Mouse (Mus musculus): ENCODE results near the gene Kif23. TPM values are rescaled to one million over a fixed set of nuclear protein-coding genes. Genes with fewer than 3 reads are reported as not detected.

Gene Kif23
- polyA plus RNA-seq, 1 experiment = 3.0 TPM

DNA sequence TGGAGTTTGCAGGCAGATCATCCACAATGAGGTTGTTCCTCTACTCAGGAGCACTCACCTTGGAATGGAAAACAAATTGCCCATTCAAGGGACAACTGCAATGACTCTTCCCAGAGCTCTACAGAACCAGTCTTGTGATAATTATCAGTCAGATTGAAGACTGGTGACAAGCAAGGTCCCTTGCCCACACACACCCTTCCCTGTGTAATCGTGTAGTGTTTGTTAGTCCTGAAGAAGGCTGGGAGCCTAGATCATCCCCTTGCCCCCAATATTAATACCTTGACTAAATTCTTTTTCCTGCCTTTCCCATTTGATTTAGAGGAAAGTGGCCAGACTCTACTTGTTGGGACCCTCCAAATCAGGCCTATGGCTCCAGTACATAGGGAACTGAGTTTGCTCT is 36.9 kb downstream of the Kif23 start:
- Histone ChIP-seq H3K4me3 (replicated peaks; ENCODE audit: extremely low read depth, low read depth, low read length) (no peak overlapping the region), H3K4me1 (ENCODE audit: control insufficient read depth, insufficient read depth, low read length) (peaks cover 6% of the 10 kb centered on the region; the same call in 1 of the 2 replicates)
- TF ChIP-seq POLR2A (IDR thresholded peaks at IDR 0.05; ENCODE audit: borderline replicate concordance, extremely low read depth, low read depth, low read length) = no peak
- TF ChIP-seq CTCF (IDR thresholded peaks at IDR 0.05; ENCODE audit: insufficient read depth, low read length) = no peak
- 79% methylated on average over 1 of the region's 1 CpGs for WGBS
- DNase-seq = no peak

DNA sequence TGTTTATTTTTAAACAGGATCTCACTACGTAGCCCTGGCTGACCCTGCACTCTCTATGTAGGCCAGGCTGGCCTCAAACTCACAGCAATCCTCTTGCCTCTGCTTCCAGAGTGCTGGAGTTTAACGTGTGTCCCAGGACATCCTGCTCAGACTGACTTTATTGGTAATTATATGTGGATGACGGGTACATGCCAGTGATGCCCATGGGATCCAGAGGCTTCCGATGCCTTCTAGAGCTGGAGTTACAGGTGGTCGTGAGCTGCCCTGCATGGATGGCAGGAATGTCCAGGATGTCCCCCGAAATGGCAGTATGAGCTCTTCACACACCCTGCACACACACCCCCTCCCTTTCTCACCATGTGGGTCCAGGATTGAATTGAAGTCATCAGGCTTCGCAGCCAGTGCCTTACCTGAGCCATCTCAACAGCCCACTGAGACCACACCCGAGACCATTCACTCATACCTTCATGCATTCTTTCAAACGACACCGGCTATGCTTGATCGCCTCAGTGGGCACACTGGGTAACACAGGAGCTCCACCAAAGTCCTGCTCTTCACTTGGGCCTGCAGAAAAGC is 37.7 kb downstream of the Kif23 start:
- WGBS = 89% methylated on average over 11 of the region's 11 CpGs
- no peak for DNase-seq

DNA sequence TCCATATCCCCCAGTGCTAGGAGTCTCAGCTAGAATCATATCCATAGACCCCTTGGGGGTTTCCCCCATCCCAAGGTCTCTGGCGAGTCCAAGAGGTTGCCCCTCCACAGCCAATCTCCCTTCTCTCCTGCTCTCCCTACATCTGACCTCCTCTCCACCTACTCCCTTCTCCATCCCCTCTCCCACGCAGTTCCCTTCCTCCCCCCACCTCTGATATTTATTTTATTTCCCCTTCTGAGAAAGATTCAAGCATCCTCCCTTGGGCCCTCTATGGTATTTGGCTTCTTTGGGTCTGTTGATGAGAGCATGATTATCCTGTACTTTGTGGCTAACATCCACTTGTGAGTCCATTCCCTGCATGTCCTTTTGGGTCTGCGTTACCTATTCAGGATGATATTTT is 38.2 kb downstream of the Kif23 start:
- H3K4me1 ChIP-seq (ENCODE audit: control insufficient read depth, insufficient read depth, low read length) = peaks cover 2% of the 10 kb centered on the region; the same call in 1 of the 2 replicates
- TF ChIP-seq POLR2A (IDR thresholded peaks at IDR 0.05; ENCODE audit: borderline replicate concordance, extremely low read depth, low read depth, low read length) (no peak), CTCF (IDR thresholded peaks at IDR 0.05; ENCODE audit: insufficient read depth, low read length) (no peak)
- DNase-seq = no peak
- WGBS = 77% methylated on average over 3 of the region's 3 CpGs
- H3K4me3 ChIP-seq (replicated peaks; ENCODE audit: extremely low read depth, low read depth, low read length) = no peak overlapping the region

More for the DNA sequence above, 37.7 kb downstream of the Kif23 start:
- peaks cover 6% of the 10 kb centered on the region; the same call in 1 of the 2 replicates for H3K4me1 ChIP-seq (ENCODE audit: control insufficient read depth, insufficient read depth, low read length)
- no peak for TF ChIP-seq POLR2A (IDR thresholded peaks at IDR 0.05; ENCODE audit: borderline replicate concordance, extremely low read depth, low read depth, low read length)
- no peak for TF ChIP-seq CTCF (IDR thresholded peaks at IDR 0.05; ENCODE audit: insufficient read depth, low read length)
- no peak overlapping the region for H3K4me3 ChIP-seq (replicated peaks; ENCODE audit: extremely low read depth, low read depth, low read length)

DNA sequence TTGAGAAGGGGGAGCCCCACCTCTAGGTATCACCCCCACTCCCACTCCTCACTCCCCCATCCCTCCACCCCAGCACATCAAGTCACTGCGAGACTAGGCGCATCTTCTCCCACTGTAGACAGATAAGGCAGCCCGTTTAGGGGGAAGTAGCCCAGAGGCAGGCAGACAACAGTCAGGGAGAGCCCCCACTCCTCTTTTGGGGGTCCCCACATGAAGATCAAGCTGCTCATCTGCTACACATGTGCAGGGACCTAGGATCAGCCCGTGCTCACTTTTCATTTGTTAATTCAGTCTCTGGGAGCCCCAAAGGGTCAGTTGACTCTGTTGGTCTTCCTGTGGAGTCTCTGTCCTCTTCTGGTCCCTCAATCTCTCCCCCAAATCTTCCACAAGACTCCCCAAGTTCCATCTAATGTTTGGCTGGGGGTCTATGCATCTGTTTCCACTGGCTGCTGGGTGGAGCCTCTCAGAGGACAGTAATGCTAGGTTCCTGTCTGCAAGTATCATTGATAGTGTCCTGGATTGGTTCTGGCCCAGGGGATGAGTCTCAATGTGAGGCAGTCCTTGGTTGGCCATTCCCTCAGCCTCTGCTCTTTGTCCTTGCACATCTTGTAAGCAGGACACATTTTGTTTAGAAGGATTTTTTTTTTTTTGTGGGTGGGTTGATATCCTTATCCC is 38.8 kb downstream of the Kif23 start:
- no peak for DNase-seq
- TF ChIP-seq POLR2A (IDR thresholded peaks at IDR 0.05; ENCODE audit: borderline replicate concordance, extremely low read depth, low read depth, low read length) (no peak), CTCF (IDR thresholded peaks at IDR 0.05; ENCODE audit: insufficient read depth, low read length) (no peak)
- H3K4me3 ChIP-seq (replicated peaks; ENCODE audit: extremely low read depth, low read depth, low read length) = no peak overlapping the region
- WGBS = 84% methylated on average over 4 of the region's 4 CpGs
- H3K4me1 ChIP-seq (ENCODE audit: control insufficient read depth, insufficient read depth, low read length) = peaks cover 2% of the 10 kb centered on the region; the same call in 1 of the 2 replicates

DNA sequence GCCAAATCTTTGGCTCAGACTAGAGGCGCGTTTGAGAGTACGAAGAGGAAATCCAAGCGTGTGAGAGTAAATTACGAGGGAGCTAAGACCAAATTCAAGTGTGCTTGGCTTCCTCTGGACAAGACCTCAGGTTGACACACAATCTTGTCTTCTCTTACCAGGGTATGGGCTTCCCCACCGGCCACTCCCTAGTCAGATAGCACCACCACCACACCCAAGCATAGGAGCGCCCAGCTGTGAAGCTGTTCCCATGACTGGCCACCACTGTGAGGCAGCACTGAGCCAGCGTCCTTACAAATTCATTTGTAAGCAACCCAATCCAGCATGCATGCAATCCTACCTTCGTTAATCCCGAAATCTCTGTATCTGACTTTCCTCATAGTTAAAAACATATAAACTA is 39.7 kb downstream of the Kif23 start:
- Histone ChIP-seq H3K4me1 (ENCODE audit: control insufficient read depth, insufficient read depth, low read length) (peaks cover 2% of the 10 kb centered on the region; the same call in 1 of the 2 replicates), H3K4me3 (replicated peaks; ENCODE audit: extremely low read depth, low read depth, low read length) (no peak overlapping the region)
- no peak for TF ChIP-seq POLR2A (IDR thresholded peaks at IDR 0.05; ENCODE audit: borderline replicate concordance, extremely low read depth, low read depth, low read length)
- TF ChIP-seq CTCF (IDR thresholded peaks at IDR 0.05; ENCODE audit: insufficient read depth, low read length) = peak; percentile 70
- WGBS = 61% methylated on average over 10 of the region's 10 CpGs
- DNase-seq = peak; percentile 47

DNA sequence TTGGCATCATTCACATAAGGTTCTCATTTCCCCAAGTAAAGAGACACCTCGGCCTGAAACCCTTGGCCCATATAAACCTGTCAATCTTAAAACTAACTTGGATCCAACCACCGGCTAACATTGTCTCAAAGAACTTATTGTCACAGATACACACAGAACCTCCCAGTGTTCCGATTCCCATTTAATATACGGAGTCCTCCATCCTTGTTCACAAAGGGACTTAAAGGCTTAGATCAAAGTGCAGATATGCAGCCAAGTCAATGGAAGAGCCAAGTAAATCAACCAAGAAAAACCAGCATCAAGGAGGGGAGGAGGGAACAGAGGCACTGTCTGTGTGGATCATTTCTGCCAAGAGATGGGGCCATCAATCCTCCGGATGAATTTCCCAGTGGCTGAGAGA is 41.0 kb downstream of the Kif23 start:
- H3K4me3 ChIP-seq (replicated peaks; ENCODE audit: extremely low read depth, low read depth, low read length) = no peak overlapping the region
- H3K4me1 ChIP-seq (ENCODE audit: control insufficient read depth, insufficient read depth, low read length) = peaks cover 2% of the 10 kb centered on the region; the same call in 1 of the 2 replicates
- TF ChIP-seq CTCF (IDR thresholded peaks at IDR 0.05; ENCODE audit: insufficient read depth, low read length) = no peak
- TF ChIP-seq POLR2A (IDR thresholded peaks at IDR 0.05; ENCODE audit: borderline replicate concordance, extremely low read depth, low read depth, low read length) = no peak
- DNase-seq = no peak
- 68% methylated on average over 5 of the region's 5 CpGs for WGBS

DNA sequence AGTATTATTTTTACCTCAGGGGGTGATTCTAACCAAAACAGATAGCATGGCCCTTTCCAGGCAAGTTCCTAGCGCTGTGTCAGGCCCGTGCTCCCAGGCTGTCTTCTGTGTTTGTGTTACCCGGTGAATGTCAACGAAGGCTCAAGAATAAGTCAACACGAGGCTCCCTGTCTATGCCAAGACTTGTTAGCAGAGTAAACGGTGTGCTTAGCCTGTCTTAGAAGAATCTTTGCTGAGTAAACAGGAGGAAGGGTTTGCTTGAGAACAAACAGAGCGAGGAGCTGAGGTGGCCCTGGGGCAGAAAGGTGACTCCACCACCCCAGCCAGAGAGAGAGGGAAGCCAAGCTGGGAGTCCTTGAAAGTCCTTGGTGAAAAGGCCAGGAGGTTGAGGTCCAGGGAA is 42.4 kb downstream of the Kif23 start:
- WGBS = 29% methylated on average over 7 of the region's 7 CpGs
- no peak for DNase-seq
- no peak for TF ChIP-seq CTCF (IDR thresholded peaks at IDR 0.05; ENCODE audit: insufficient read depth, low read length)
- no peak for TF ChIP-seq POLR2A (IDR thresholded peaks at IDR 0.05; ENCODE audit: borderline replicate concordance, extremely low read depth, low read depth, low read length)
- Histone ChIP-seq H3K4me3 (replicated peaks; ENCODE audit: extremely low read depth, low read depth, low read length) (no peak overlapping the region), H3K4me1 (ENCODE audit: control insufficient read depth, insufficient read depth, low read length) (peaks cover 2% of the 10 kb centered on the region; the same call in 1 of the 2 replicates)

DNA sequence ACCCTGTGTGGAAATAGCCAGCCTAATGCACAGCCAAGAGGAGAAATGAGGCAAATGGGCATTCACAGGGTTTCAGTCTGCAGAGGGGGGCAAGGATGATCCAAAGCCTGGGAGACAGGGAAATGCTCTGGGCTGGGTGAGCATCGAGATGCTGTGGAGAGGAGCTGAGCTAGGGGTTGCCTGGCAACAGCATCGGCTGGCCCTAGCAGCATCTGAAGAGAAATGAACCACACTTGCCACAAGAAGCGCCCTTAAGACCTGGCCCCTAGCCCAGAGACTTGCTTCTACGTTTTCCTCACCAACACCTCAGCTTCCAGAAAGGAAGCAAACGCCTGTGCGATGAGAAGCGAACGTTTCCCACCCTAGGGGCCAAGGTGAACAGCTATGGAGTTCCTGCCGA is 44.1 kb downstream of the Kif23 start:
- H3K4me1 ChIP-seq (ENCODE audit: control insufficient read depth, insufficient read depth, low read length) = peaks cover 2% of the 10 kb centered on the region; the same call in 1 of the 2 replicates
- 26% methylated on average over 9 of the region's 9 CpGs for WGBS
- no peak overlapping the region for H3K4me3 ChIP-seq (replicated peaks; ENCODE audit: extremely low read depth, low read depth, low read length)
- TF ChIP-seq POLR2A (IDR thresholded peaks at IDR 0.05; ENCODE audit: borderline replicate concordance, extremely low read depth, low read depth, low read length) = no peak
- TF ChIP-seq CTCF (IDR thresholded peaks at IDR 0.05; ENCODE audit: insufficient read depth, low read length) = no peak
- no peak for DNase-seq

DNA sequence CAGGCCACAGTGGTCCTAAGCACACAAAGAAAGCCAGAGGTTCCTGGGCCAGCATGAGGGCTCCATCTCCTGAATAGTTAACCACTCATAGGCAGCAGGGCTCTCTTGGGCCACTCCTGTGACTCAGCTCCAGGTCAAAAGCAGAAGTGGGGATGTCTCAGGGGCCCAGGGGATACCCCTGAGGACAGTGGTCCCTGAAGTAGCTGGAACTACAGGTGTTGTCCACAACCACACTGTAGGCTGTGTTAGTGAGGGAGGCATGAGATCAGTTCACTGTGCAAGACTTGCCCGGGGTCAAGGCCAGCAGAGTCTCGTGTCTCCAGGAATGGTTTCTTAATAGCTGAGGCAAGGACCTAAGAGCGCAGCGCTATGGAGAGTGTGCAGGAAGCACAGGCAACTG is 45.0 kb downstream of the Kif23 start:
- TF ChIP-seq CTCF (IDR thresholded peaks at IDR 0.05; ENCODE audit: insufficient read depth, low read length) (no peak), POLR2A (IDR thresholded peaks at IDR 0.05; ENCODE audit: borderline replicate concordance, extremely low read depth, low read depth, low read length) (no peak)
- peaks cover 2% of the 10 kb centered on the region; the same call in 1 of the 2 replicates for H3K4me1 ChIP-seq (ENCODE audit: control insufficient read depth, insufficient read depth, low read length)
- H3K4me3 ChIP-seq (replicated peaks; ENCODE audit: extremely low read depth, low read depth, low read length) = no peak overlapping the region
- WGBS = 71% methylated on average over 4 of the region's 4 CpGs
- no peak for DNase-seq

DNA sequence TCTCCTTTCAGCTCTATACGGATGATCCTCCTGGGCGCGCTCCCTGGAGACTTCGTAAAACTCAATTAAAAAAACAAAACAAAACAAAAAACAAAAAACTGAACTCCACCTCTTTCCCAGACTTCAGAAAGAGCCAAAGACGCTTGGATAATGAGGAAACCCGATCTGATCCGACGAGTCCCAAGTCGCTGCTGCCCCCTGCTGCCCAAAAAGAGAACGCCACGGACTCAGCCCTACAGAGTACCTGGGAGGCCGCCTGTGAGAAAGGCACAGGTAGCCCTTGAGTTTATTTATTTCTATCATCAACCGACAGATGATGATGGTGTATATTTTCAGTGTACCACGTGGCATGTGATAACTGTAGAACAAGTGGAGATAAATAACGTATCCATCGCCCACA is 46.8 kb downstream of the Kif23 start:
- DNase-seq = peak; percentile 82
- H3K4me3 ChIP-seq (replicated peaks; ENCODE audit: extremely low read depth, low read depth, low read length) = no peak overlapping the region
- whole genome bisulfite sequencing = 10% methylated on average over 16 of the region's 16 CpGs
- no peaks in the 10 kb centered on the region for H3K4me1 ChIP-seq (ENCODE audit: control insufficient read depth, insufficient read depth, low read length)
- TF ChIP-seq POLR2A (IDR thresholded peaks at IDR 0.05; ENCODE audit: borderline replicate concordance, extremely low read depth, low read depth, low read length) (no peak), CTCF (IDR thresholded peaks at IDR 0.05; ENCODE audit: insufficient read depth, low read length) (peak; percentile 76)
